Mouse (Mus musculus): ENCODE measurements around the gene Cfi. TPM values are rescaled to one million over a fixed set of nuclear protein-coding genes. Genes with fewer than 3 reads are reported as not detected.

Cfi gene
- total and polyA plus RNA-seq, 2 experiments from 2014 or later, result 0.55 TPM; not detected in 1

- DNase-seq (ENCODE audit: low spot score) (no peak), ATAC-seq (no peak)
- H3K27me3 ChIP-seq (ENCODE audit: insufficient read depth, low read length), result no peaks in the 10 kb centered on the region
- H3K9me3 ChIP-seq (ENCODE audit: low read length), result no peaks in the 10 kb centered on the region
- no peak for TF ChIP-seq CTCF (IDR thresholded peaks at IDR 0.05; ENCODE audit: low read depth)
- no peak overlapping the region for H3K27ac ChIP-seq
- H3K9ac ChIP-seq (replicated peaks; ENCODE audit: low read length), result no peak overlapping the region
- H3K36me3 ChIP-seq (ENCODE audit: insufficient read depth, low read length), result no peaks in the 10 kb centered on the region
- H3K4me1 ChIP-seq (ENCODE audit: insufficient read depth, low read length), result no peaks in the 10 kb centered on the region
- 86% methylated on average over 2 of the region's 2 CpGs for WGBS
- no peak overlapping the region for H3K4me3 ChIP-seq (ENCODE audit: low read length)
- no peak overlapping the region for H3K4me2 ChIP-seq (ENCODE audit: low read depth, low read length)
These were observed 26.9 kb downstream of the Cfi start for GRCm38 (mm10) chr3:129862592-129862991.

GRCm38 (mm10) chr3:129863698-129864097 lies 28.0 kb downstream of the Cfi start:
- no peaks in the 10 kb centered on the region for H3K9me3 ChIP-seq (ENCODE audit: low read length)
- WGBS, result 50% methylated on average over 14 of the region's 14 CpGs
- peak; percentile 22 for DNase-seq (ENCODE audit: low spot score)

GRCm38 (mm10) chr3:129877327-129877726 lies 41.6 kb downstream of the Cfi start:
- no peak for DNase-seq (ENCODE audit: low spot score)
- H3K4me1 ChIP-seq (ENCODE audit: insufficient read depth, low read length), result peaks cover 9% of the 10 kb centered on the region
- H3K4me3 ChIP-seq (ENCODE audit: low read length), result no peak overlapping the region
- no peak overlapping the region for H3K4me2 ChIP-seq (ENCODE audit: low read depth, low read length)
- no peak for ATAC-seq
- H3K9me3 ChIP-seq (ENCODE audit: low read length), result no peaks in the 10 kb centered on the region
- no peak for TF ChIP-seq CTCF (IDR thresholded peaks at IDR 0.05; ENCODE audit: low read depth)
- H3K36me3 ChIP-seq (ENCODE audit: insufficient read depth, low read length), result no peaks in the 10 kb centered on the region
- no peak overlapping the region for H3K9ac ChIP-seq (replicated peaks; ENCODE audit: low read length)
- 85% methylated on average over 10 of the region's 10 CpGs for WGBS
- no peak overlapping the region for H3K27ac ChIP-seq
- H3K27me3 ChIP-seq (ENCODE audit: insufficient read depth, low read length), result no peaks in the 10 kb centered on the region

More at GRCm38 (mm10) chr3:129863698-129864097, 28.0 kb downstream of the Cfi start:
- TF ChIP-seq CTCF (IDR thresholded peaks at IDR 0.05; ENCODE audit: low read depth), result peak; percentile 66
- Histone ChIP-seq H3K36me3 (ENCODE audit: insufficient read depth, low read length) (no peaks in the 10 kb centered on the region), H3K9ac (replicated peaks; ENCODE audit: low read length) (no peak overlapping the region), H3K4me1 (ENCODE audit: insufficient read depth, low read length) (no peaks in the 10 kb centered on the region), H3K27me3 (ENCODE audit: insufficient read depth, low read length) (no peaks in the 10 kb centered on the region), H3K4me3 (ENCODE audit: low read length) (no peak overlapping the region), H3K4me2 (ENCODE audit: low read depth, low read length) (no peak overlapping the region), H3K27ac (no peak overlapping the region)
- no peak for ATAC-seq

- under 1% methylated on average over 64 of the region's 66 CpGs for WGBS
These were observed 42.8 kb downstream of the Cfi start, which contains the start of gene Pla2g12a for GRCm38 (mm10) chr3:129878405-129879021. Gene Pla2g12a, plus strand, starts transcription at chr3:129878606.

GRCm38 (mm10) chr3:129879131-129879757 lies 43.6 kb downstream of the Cfi start:
- peak; percentile 54 for ATAC-seq

More at GRCm38 (mm10) chr3:129878405-129879021, 42.8 kb downstream of the Cfi start, which contains the start of gene Pla2g12a:
- H3K4me1 ChIP-seq (ENCODE audit: insufficient read depth, low read length), result peaks cover 9% of the 10 kb centered on the region
- H3K27me3 ChIP-seq (ENCODE audit: insufficient read depth, low read length), result no peaks in the 10 kb centered on the region
- H3K36me3 ChIP-seq (ENCODE audit: insufficient read depth, low read length), result no peaks in the 10 kb centered on the region
- DNase-seq (ENCODE audit: low spot score) (peak; percentile 97), ATAC-seq (peak; percentile 95)
- H3K9ac ChIP-seq (replicated peaks; ENCODE audit: low read length), result peak within 1 kb of the TSS; percentile 79
- peak within 1 kb of the TSS; percentile 79 for H3K27ac ChIP-seq
- H3K9me3 ChIP-seq (ENCODE audit: low read length), result no peaks in the 10 kb centered on the region
- peak; percentile 46; the same call in 1 of the 2 replicates for TF ChIP-seq CTCF (IDR thresholded peaks at IDR 0.05; ENCODE audit: low read depth)
- peak within 1 kb of the TSS; percentile 96 for H3K4me2 ChIP-seq (ENCODE audit: low read depth, low read length)
- H3K4me3 ChIP-seq (ENCODE audit: low read length), result peak within 1 kb of the TSS; percentile 76

GRCm38 (mm10) chr3:129879913-129880312 lies 44.2 kb downstream of the Cfi start:
- WGBS, result 70% methylated on average over 2 of the region's 2 CpGs
- no peak for ATAC-seq
- H3K9me3 ChIP-seq (ENCODE audit: low read length), result no peaks in the 10 kb centered on the region
- no peaks in the 10 kb centered on the region for H3K27me3 ChIP-seq (ENCODE audit: insufficient read depth, low read length)
- DNase-seq (ENCODE audit: low spot score), result no peak
- no peak overlapping the region for H3K9ac ChIP-seq (replicated peaks; ENCODE audit: low read length)
- H3K4me1 ChIP-seq (ENCODE audit: insufficient read depth, low read length), result peaks cover 9% of the 10 kb centered on the region
- no peak overlapping the region for H3K27ac ChIP-seq
- no peak for TF ChIP-seq CTCF (IDR thresholded peaks at IDR 0.05; ENCODE audit: low read depth)
- H3K4me2 ChIP-seq (ENCODE audit: low read depth, low read length), result peak overlapping the region; percentile 96; the same call in 1 of the 2 replicates
- no peaks in the 10 kb centered on the region for H3K36me3 ChIP-seq (ENCODE audit: insufficient read depth, low read length)
- H3K4me3 ChIP-seq (ENCODE audit: low read length), result no peak overlapping the region

More at GRCm38 (mm10) chr3:129879131-129879757, 43.6 kb downstream of the Cfi start:
- 1% methylated on average over 24 of the region's 25 CpGs for WGBS
- H3K4me2 ChIP-seq (ENCODE audit: low read depth, low read length), result peak overlapping the region; percentile 96
- peak overlapping the region; percentile 79; the same call in 1 of the 2 replicates for H3K27ac ChIP-seq
- no peaks in the 10 kb centered on the region for H3K27me3 ChIP-seq (ENCODE audit: insufficient read depth, low read length)
- DNase-seq (ENCODE audit: low spot score), result peak; percentile 40
- TF ChIP-seq CTCF (IDR thresholded peaks at IDR 0.05; ENCODE audit: low read depth), result no peak
- H3K9me3 ChIP-seq (ENCODE audit: low read length), result no peaks in the 10 kb centered on the region
- no peaks in the 10 kb centered on the region for H3K36me3 ChIP-seq (ENCODE audit: insufficient read depth, low read length)
- peaks cover 9% of the 10 kb centered on the region for H3K4me1 ChIP-seq (ENCODE audit: insufficient read depth, low read length)
- H3K9ac ChIP-seq (replicated peaks; ENCODE audit: low read length), result peak overlapping the region; percentile 79
- H3K4me3 ChIP-seq (ENCODE audit: low read length), result peak overlapping the region; percentile 76
